Mouse (Mus musculus) ovary, adult 10 weeks (tissue): ENCODE data around the gene Mc1r. TPM values are rescaled to one million over a fixed set of nuclear protein-coding genes. Genes with fewer than 3 reads are reported as not detected.

Experiments used
- polyA plus RNA-seq: library from polyadenylated mRNA; stranded (reverse); fragments of 350-450 nt; fragmentation: Illumina TruSeq; extraction: RNeasy Lipid Tissue Mini Kit (QIAGEN cat#74804); gene quantifications from one replicate; pipeline ENCODE4 v1.2.3, GENCODE M21; 2014

Gene Mc1r
- polyA plus RNA-seq = not detected

GRCm38 (mm10) chr8:123406786-123407185, at the start of gene Mc1r:
Gene Mc1r (plus strand): TSS chr8:123407107.

GRCm38 (mm10) chr8:123373403-123374238, 33.3 kb upstream of the Mc1r start, which contains the start of gene Tcf25:
Gene Tcf25 (plus strand): TSS chr8:123373753.

GRCm38 (mm10) chr8:123411246-123411645, 4.3 kb downstream of the Mc1r start, which contains the start of gene Tubb3:
Gene Tubb3 (plus strand): TSS chr8:123411424.

GRCm38 (mm10) chr8:123423441-123423840, 16.5 kb downstream of the Mc1r start, which contains the start of gene Def8:
Gene Def8 (plus strand): TSS chr8:123423527.

Other genes starting within 250 kb of the Mc1r start
- 1.1 TPM for gene Sult5a1, start 248.8 kb upstream of the Mc1r start, polyA plus RNA-seq
- gene Dpep1, start 220.9 kb upstream of the Mc1r start, polyA plus RNA-seq = 1.4 TPM
- gene Chmp1a, start 194.3 kb upstream of the Mc1r start, polyA plus RNA-seq = 3.4 TPM
- gene Spata33, start 194.3 kb upstream of the Mc1r start, polyA plus RNA-seq = 2.8 TPM
- 1.3 TPM for gene Cdk10, start 182.3 kb upstream of the Mc1r start, polyA plus RNA-seq
- not detected for gene Spata2l, start 170.9 kb upstream of the Mc1r start, polyA plus RNA-seq
- 1.4 TPM for gene Zfp276, start 152.9 kb upstream of the Mc1r start, polyA plus RNA-seq
- 1.2 TPM for gene Vps9d1, start 152.8 kb upstream of the Mc1r start, polyA plus RNA-seq
- 0.97 TPM for gene Fanca, start 88.5 kb upstream of the Mc1r start, polyA plus RNA-seq
- not detected for gene Spire2, start 74.4 kb upstream of the Mc1r start, polyA plus RNA-seq
- 194 TPM for gene Tcf25, start 33.4 kb upstream of the Mc1r start, polyA plus RNA-seq
- gene Tubb3, start 4.3 kb downstream of the Mc1r start, polyA plus RNA-seq = 1.1 TPM
- gene Def8, start 16.4 kb downstream of the Mc1r start, polyA plus RNA-seq = 2.8 TPM
- 6.4 TPM for gene Afg3l1, start 70.8 kb downstream of the Mc1r start, polyA plus RNA-seq
- gene Dbndd1, start 108.4 kb downstream of the Mc1r start, polyA plus RNA-seq = 0.31 TPM
- 3.4 TPM for gene Gas8, start 111.7 kb downstream of the Mc1r start, polyA plus RNA-seq
- gene Rhou, start 246.8 kb downstream of the Mc1r start, polyA plus RNA-seq = 24.2 TPM